Mouse (Mus musculus): Measurements from ENCODE around the gene Sh3pxd2a.

The Sh3pxd2a gene

DNA sequence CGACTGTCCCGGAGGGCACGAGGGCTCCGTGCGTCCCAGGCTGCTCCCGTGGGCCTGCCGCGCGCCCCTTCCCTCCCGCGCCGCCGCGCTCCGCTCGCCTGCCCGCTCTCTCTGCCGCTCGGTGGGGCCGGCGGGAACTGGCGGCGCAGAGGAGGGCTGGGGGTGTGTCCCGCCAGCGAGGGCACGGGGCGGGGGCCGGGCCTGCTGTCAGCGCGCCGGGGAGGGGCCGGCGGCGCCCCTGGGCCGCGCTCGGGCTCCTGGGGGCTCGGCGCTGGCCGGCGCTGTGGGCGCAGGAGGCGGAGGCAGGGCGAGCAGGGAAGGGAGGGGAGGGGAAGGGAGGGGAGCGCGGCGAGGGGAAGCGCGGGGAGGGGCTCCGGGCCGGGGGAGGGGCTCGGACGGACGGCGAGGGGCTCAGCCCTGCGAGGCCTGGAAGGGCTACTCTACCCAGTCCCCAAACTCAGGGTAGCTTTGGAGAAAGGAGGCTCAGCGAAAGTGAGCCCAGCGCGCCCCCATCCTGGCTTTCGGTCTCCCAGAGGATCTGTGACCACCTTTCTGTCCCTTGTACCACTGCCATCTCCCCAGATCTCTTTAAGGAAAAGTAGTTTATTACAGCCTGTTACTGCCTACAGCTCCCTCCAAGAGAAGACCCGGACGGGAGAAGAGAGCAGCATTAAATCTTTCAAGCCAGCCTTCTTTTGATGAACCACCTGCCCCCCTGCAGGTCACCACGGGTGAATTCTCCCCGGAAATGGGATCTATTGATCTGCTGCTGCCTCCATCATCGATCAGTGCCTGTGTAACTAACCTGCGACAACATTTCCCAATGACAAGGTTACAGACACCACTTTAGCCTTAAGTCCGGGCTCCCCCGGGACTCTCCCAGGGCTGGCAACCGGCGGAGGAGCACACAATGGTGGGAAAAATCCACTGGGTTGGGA lies at the start of gene Sh3pxd2a:
Gene Sh3pxd2a (minus strand): TSS at position 98 of the 938 bp plus-strand sequence.
- DNase-seq (ENCODE audit: low spot score): peak; percentile 74

DNA sequence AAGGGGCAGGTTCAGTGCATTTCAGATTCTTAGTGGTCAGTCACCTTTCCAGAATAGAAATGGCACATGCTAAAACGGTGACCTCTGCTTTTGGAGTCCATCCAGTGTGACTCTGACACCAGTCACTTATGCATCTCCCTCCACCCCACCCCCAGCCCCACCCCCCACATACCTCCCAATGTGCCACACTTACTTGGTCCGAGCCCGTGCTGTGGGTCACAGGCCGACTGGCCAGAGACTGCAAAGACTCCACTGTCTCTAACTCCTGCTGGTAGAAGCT lies 49.4 kb upstream of the Sh3pxd2a start:
- DNase-seq (ENCODE audit: low spot score): no peak

DNA sequence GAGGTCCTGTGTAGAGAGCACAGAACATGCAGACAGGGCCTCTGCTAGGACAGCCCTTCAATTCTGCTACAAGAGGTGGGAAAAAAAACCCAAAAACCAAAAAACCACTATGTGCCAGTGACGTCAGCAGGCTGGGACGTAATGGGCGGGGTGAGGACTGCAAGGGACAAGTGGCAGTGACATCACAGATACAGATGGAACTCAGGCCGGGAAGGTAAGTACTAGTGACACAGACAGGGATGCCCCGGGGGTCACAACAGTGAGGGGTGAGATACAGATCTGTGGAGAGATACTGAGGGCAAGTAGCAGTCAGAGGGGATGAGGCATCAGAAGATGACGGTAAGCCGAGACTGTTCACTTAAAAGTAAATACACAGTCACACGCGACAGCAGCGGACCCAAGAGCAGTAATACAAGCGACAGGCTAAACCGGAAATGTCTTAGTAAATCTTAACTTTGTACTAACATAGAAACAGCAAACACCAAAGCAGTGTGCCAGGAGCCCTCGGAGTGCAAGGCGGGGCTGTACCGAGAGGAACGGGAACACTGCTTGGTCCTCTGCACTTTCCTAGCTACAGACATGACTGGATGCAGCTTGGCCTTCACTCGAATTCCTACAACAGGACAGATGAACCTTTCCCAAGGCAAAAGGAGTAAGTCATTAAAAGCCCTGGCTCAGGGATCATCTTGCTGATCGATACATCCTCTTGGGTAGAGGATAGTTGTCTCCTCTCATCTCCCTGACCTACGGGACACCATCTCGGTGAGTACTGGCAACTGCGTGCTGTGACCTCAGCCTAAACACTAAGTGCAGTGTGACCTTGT lies 48.8 kb upstream of the Sh3pxd2a start:
- DNase-seq (ENCODE audit: low spot score): no peak

DNA sequence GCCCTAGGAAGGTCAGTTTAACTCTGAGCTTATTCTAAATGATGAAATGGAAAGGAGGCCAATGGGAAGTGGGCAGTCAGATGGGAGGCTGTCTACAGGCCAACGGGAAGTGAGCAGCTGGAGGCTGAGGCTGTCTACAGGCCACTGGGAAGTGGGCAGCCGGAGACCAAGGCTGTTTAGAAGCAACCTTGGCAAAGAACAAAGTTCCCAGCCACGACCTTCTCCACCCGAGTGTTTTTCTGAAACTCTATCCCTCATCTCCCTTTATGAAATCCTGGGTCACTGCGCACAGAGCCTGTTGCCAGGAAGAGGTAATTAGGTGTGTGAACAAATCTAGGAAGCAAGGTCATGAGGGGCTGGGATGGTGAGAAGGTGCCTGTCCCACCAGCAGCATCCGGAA lies 47.8 kb upstream of the Sh3pxd2a start:
- no peak for DNase-seq (ENCODE audit: low spot score)

DNA sequence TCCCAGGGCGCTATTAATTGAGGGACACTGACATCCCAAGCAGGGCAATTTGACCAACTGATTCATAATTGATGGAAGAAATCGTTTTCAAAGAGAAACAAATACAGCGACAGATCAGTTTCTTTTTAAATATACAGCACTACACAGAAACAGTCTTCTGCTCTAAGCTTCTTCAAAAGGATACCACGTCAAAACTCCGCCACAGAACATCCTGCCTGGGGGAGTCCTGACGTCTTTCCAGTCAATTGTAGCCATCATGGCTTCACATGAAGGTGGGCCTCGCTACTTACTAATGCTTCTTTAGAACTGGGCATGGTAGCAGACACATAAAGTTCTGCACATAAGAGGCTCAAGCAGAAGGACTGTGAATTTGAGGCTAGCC lies 47.1 kb upstream of the Sh3pxd2a start:
- DNase-seq (ENCODE audit: low spot score): no peak

DNA sequence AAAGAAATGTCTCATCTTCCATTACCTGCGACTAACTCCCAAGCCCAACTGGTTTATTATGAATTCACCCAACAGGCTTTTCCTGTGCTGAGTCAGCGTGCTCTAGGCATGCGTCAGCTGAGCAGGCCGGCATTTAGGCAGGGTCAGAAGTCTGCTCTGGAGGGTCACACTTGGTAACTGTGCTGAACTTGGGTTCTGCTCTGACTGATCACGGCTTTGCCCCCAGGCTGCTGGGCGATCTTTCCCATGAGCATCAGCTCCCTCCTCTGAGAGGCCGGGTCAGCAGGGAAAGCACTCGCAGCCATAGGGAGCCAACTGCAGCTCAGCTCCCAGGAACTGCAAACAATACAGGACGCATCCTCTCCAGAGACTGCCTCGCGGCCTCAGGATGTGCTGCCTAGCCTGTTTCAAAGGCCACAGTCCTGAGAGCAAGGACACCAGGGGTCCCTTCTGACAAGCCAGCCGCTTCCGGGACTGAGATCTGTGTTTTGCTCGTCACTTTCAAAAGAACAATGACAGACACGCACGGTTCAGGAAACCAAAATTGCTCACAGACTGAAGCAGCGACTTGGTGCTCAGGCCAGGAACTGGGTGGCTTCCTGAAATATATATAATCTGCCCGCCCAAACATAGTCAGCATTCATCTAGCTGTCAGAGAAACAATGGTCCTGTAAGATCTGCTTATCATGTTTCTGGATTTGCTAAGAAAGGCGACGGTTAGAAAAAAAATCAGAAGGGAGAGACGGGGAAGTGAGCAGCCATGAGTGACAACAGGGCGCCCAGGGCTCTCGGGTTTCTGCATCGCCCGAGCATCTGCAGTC lies 46.5 kb upstream of the Sh3pxd2a start:
- DNase-seq (ENCODE audit: low spot score): peak; percentile 65

DNA sequence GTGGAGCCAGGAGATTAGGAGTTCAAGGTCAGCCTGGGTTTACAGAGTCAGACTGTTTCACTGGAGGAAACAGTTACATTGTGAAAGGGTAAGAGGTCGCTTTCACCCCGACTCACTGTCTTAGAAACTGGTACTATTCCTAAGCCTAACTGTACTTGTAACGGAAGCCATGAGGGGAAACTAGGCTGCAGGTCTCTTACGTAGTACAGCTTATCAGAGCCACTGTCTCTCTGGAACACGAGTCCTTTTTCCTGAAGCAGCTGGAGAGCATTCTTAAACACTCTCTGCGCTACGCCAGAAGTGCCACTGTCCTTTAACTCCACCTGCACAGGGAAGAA lies 45.9 kb upstream of the Sh3pxd2a start:
- DNase-seq (ENCODE audit: low spot score): no peak

DNA sequence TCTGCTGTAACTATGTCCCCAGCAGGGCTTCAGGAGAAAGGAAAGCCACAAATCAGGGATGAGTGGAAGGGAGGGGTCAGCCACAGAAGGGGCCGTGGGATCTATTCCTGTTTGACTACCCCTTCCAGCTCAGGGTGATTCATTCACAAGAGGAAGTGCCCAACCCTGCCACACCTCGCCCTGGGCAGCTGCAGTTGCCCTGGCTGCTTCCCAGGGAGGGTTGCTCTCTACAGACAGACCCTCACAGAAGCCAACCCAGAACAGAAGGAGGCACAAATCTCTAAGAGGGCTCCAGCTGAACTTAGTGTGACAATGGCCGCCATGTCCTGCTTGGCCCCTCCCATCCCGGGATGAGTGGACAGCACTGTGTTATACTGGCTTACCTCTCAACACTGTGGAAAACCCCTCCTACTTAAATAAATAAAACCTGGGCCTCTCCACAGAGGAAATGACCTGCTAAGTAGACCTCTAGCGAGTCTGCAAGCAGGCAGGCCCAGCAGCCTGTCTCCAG lies 44.6 kb upstream of the Sh3pxd2a start:
- DNase-seq (ENCODE audit: low spot score): no peak

DNA sequence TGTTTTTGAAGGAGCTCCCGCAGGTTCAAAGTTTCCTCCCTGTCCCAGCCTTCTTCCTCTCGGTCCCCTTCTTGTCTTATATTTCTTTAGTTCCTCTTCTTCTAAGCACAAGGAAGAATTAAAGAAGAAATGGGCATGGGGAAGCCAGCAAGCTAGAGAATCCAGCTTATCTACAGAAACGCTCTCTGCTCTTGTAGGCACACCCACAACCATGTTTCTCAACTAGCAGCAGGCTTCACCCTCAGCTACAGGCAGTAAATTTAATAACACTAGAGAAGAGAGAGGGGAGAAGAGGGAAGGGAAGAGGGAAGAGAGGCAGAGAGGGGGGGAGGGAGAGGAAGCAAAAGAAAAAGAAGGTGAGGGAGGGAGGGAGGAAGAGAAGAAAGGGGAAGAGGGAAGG lies 44.0 kb upstream of the Sh3pxd2a start:
- DNase-seq (ENCODE audit: low spot score): no peak

DNA sequence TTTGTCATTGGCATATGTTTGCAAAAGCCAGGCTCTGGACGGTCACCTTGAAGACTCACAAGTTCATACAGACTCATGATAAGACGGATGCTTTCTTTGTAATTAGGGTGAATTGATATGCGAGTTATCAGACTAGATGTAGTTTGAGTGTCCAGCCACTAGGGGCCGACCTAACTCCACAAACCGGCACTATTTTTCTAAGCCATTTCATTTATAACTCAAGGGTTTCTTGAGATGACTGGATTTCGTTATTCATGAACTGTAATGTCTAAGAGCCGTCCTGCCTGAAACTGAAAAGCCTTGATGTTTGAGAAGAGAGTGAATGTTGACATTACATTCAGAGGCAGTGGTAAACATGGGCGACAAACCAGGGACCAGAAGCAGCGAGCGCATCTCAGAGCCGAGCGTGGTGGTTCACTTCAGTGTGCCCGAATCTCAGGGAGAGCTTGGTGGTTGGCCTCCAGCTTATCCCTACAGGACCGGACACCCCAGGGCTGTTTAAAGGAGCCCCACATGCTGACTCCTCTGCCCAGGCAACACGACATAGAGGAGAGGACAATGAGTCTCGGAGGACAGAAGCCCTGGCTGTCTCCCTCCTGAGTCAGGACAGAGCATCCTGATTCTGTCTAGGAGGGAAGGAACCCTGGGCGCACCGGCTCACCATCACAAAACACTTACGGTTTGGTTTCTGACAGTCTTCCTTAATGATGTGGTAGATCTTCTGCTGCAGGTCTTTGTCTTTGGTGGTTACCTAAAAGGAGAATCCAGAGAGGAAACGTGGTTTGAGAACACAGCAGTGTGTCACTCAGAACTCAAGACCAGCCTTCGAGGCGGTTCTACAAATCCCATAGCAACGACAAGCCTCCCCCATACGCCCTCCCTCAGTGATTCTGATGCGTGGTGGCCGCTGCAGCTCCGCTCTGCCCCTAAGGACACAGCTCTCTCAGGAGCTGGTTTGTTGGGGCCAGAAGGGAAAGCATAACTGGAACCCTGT lies 43.2 kb upstream of the Sh3pxd2a start:
- peak; percentile 47 for DNase-seq (ENCODE audit: low spot score)

DNA sequence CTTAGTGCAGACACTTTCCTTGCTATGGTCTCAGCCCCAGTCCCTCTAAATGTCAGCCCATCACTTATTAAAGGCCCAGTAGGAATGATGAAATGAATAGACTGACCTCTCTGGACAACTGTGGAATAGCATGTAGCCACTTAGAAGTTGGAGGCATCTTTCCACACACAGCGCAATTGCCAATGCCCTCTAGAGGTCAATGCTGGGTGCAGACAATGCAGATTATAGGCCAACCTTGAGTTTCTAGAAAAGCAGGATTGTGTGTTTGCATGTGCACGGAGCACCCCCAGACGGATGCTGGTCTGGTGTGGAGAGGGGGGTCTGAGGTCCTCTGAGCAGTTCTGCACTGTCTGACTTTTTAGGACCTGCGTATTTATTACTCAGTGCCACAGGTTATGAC lies 39.4 kb upstream of the Sh3pxd2a start:
- peak; percentile 82 for DNase-seq (ENCODE audit: low spot score)

DNA sequence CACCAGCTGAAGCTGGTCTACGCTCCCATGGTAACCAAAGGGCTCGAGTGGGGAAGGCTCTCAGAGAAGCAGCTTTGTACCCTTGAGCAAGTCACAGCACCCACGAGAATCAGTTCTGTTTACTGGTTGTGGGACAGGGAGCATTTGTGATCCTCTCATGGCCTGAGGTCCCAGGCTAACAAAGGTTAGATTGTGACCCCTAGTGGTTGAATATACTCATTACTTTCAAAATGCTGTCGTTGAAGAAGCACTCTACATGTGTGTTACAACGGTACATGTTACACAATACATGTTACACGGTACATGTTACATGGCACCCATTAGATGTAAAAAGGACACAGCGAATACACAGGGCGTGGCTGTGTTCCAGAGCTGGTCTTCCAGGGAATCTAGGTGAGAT lies 38.4 kb upstream of the Sh3pxd2a start:
- DNase-seq (ENCODE audit: low spot score): peak; percentile 62

DNA sequence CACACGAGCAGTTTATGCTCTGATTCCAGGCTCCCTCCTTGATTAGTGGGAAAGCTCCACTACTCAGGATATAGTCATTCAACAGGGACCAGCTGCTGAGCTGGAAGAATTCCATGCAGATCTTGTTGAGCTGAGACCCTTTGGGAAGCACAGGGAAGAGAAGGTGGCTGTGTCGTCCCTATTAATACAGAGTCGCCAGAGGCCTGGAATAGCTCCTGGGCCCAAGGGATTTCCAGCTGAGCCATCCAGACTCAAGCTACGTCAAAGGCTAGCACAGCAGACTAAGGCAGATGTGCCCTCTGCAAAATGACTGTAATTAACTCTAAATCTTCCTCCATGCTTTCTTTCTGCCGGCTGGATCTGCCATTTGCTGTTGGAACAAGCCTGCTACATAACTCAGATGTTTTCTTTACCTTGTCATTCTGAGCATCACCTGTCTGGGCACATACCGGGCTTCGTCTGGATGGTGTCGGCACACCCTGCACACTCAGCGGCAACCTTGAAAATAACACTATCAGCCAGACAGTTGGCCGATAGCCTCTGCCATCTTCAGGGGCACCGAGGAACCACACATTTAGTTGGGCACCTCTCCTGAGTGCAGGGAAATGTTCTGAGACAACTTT lies 36.3 kb upstream of the Sh3pxd2a start:
- no peak for DNase-seq (ENCODE audit: low spot score)

DNA sequence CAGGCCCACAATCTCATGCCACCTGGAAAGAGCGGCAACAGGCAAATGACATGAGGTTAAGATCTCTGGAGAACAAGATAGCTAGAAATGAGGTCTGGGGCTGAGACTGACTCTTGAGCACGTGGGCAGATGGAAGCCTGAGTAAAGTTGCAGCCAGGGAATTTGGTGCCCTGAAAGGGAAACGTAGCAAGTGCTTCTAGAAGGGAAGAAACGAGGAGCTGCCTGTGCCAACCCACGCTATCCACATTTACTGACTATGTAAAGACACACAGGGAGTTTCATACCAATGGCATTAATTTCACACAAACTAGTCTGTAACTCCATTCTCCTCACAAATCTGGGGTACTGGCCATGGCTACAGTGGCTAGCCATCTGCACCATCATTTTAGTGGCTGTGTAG lies 35.6 kb upstream of the Sh3pxd2a start:
- DNase-seq (ENCODE audit: low spot score): no peak

DNA sequence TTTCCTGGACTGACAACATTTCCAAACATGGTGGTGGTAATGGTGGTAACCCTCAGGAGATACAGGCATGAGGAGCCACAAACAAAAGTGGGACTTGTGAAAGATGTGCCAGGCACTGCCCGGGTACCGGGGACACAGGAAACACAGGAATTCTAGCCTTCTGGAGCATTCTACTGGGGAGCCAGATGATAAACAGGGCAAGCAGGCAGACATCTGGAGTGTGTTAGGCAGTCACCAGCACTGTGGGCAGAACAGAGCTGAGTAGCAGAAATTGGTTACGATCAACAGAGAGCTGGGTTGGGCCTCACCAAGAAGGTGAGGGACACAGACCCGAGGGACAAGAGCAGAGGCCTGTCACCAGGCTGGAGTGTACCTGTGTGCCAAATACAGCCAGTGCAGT lies 34.7 kb upstream of the Sh3pxd2a start:
- peak; percentile 51 for DNase-seq (ENCODE audit: low spot score)

DNA sequence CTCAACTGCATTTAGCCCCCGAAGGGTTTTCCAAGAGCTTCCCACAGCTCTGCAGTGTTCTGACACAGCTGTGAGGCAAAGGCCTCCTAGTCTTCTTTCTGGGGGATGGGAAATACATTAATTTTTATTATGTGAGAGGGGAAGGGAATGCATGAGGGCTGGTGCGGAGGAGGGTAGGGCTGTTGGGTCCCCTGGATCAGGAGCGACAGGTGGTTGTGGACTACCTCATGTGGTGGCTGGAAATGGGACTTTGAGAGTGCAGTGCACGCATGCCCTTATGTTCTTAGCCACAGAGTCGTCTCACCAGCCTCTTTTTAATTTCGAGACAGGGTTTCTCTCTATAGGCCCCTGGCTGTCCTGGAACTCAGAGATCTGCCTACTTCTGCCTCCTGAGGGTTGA lies 33.5 kb upstream of the Sh3pxd2a start:
- DNase-seq (ENCODE audit: low spot score): no peak

DNA sequence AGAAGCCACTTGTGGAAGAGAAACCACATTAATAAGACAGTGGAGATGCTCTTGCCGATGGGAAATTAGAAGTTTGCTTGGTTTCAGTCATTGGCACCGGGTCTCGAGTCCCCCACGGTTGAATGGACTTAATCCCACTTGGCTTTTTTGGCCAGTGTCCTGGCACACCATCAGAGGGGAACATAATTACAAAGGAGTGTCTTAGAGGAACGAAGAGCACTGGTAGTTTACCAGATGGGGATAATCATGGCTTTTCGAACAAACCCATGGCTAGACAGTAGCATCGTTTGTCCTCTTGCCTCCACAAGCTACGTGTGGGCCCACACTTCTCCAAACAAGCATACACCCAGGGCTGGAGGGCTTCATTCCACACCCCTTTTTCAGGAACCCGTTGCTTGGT lies 33.1 kb upstream of the Sh3pxd2a start:
- no peak for DNase-seq (ENCODE audit: low spot score)

DNA sequence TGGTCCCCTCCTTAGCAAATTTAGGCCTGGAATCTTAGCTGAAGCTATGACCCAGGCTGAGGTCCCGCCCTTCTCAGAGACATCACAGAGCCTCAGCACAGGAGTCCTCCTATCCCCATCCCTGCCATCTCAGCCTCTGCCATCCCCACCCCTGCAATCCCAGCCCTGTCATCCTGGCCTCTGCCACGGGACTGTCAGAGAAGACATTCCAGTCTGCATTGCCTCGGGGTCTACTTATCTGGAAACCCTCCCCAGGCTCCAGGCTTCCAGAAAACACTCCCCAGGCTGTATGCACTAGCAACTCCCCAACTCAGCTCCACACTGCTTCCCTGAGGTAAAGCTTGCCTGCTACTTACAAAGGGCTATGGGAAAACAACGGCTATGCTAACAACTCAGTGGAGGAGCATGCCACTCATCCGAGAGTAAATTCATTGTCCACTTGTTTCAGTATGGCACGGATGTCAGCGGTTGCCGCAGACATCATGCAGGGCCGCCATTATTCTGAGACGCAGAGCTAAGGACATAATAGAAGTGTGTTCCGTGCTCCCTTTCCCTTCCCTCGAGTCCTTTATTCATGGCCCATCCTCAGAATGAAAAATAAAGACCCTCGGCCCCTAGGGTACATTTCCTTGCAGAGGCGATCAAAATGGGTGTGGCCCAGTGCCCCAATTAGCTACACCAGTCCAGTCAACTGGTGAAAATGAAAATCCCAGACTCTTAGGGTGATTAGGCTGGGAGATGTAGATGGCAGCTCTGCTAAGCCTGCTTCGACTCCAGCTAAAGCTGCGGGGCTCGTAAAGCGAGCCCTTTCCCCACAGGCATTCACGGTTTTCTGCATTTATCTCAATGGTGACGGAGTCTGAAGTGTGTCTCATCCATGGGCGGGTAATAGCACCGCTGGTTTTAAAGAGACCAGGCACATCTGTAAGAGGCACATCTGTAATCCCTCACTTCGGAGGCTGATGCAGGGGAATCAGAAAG lies 29.1 kb upstream of the Sh3pxd2a start:
- peak; percentile 69 for DNase-seq (ENCODE audit: low spot score)

DNA sequence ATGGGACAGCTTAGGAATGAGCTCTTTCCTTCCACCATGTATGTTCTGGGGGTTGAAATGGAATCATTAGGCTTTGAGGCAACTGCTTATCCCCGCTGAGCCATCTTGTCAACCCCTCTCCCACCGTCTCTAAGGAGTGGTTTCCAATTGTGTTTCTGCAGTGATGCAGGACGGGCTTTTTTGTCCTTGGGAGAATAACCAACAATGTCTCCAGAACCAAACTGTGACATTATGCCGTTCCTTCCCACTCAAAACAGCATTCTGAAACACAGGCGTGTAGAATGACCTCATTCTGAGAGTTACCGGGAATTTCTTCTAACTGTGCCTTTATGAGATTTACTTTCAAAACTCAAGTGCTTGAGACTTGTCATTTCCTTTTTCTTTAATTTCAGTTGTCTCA lies 28.2 kb upstream of the Sh3pxd2a start:
- peak; percentile 25 for DNase-seq (ENCODE audit: low spot score)

Measured in embryo, embryonic 10 days (tissue).